Mouse (Mus musculus) neural tube, embryonic 13.5 days (tissue): ENCODE measurements around the gene Herpud1. TPM values are rescaled to one million over a fixed set of nuclear protein-coding genes. Genes with fewer than 3 reads are reported as not detected.

Source experiments
- ATAC-seq: fragments of 200-750 bp; cut with Nextera tagmentation; 2 replicates; pipeline ENCODE4 v1.8.0; 2017; ENCODE audit warnings: low read depth, mild to moderate bottlenecking, moderate TSS enrichment, moderate library complexity
- H3K27ac ChIP-seq: fragments of 300-500 bp; sonication (generic); replicated peaks from 2 replicates; pipeline ENCODE4 v1.5.1; 2015; ENCODE audit warnings: moderate library complexity, mild to moderate bottlenecking, inconsistent platforms
- H3K27me3 ChIP-seq: fragments of 300-500 bp; sonication (generic); 2 replicates; pipeline ENCODE4 v1.6.1; 2015; ENCODE audit warnings: mild to moderate bottlenecking, inconsistent platforms
- H3K36me3 ChIP-seq: fragments of 300-500 bp; sonication (generic); 2 replicates; pipeline ENCODE4 v1.6.1; 2015; ENCODE audit warnings: mild to moderate bottlenecking, inconsistent platforms
- H3K4me1 ChIP-seq: fragments of 300-500 bp; sonication (generic); replicated peaks from 2 replicates; pipeline ENCODE4 v1.6.1; 2015; ENCODE audit warnings: inconsistent platforms
- H3K4me2 ChIP-seq: fragments of 300-500 bp; sonication (generic); 2 replicates; pipeline ENCODE4 v1.6.1; 2015; ENCODE audit warnings: inconsistent platforms, mild to moderate bottlenecking, moderate library complexity
- H3K4me3 ChIP-seq: fragments of 300-500 bp; sonication (generic); 2 replicates; pipeline ENCODE4 v1.5.1; 2015; ENCODE audit warnings: mild to moderate bottlenecking, inconsistent platforms
- H3K9ac ChIP-seq: fragments of 300-500 bp; sonication (generic); 2 replicates; pipeline ENCODE4 v1.6.1; 2015; ENCODE audit warnings: moderate library complexity, mild to moderate bottlenecking, inconsistent platforms
- H3K9me3 ChIP-seq: fragments of 300-500 bp; sonication (generic); 2 replicates; pipeline ENCODE4 v1.6.1; 2016; ENCODE audit warnings: inconsistent platforms
- WGBS: fragments of 180-500 bp; shearing (Covaris S2); methylation state at CpG from one replicate; pipeline ENCODE4 v1.1.7; 2015; 5-methylcytosine and 5-hydroxymethylcytosine counted together
- polyA plus RNA-seq: library from polyadenylated mRNA; unstranded; fragments of >200 nt; fragmentation: Nextera tagmentation; extraction: Ambion mirVana; gene quantifications from 2 replicates; pipeline ENCODE4 v1.2.1, GENCODE M21; 2015

Gene Herpud1
- polyA plus RNA-seq, 1 experiment from 2014 or later: 63.3 TPM

- WGBS: 72% methylated on average over 11 of the region's 11 CpGs
- Histone ChIP-seq H3K27ac (no peak overlapping the region), H3K36me3 (no peaks in the 10 kb centered on the region), H3K9me3 (no peaks in the 10 kb centered on the region), H3K4me3 (no peak overlapping the region), H3K9ac (no peak overlapping the region), H3K27me3 (no peaks in the 10 kb centered on the region), H3K4me1 (no peaks in the 10 kb centered on the region), H3K4me2 (no peak overlapping the region)
- no peak for ATAC-seq
These were observed 8.5 kb upstream of the Herpud1 start for GRCm38 (mm10) chr8:94377714-94378205.

GRCm38 (mm10) chr8:94378763-94379415 lies 7.3 kb upstream of the Herpud1 start:
- H3K9me3 ChIP-seq: no peaks in the 10 kb centered on the region
- no peak for ATAC-seq
- no peaks in the 10 kb centered on the region for H3K27me3 ChIP-seq
- 89% methylated on average over 15 of the region's 15 CpGs for WGBS
- H3K4me1 ChIP-seq: no peaks in the 10 kb centered on the region
- H3K27ac ChIP-seq: no peak overlapping the region
- H3K4me3 ChIP-seq: no peak overlapping the region
- no peak overlapping the region for H3K4me2 ChIP-seq
- no peaks in the 10 kb centered on the region for H3K36me3 ChIP-seq
- H3K9ac ChIP-seq: no peak overlapping the region

- 87% methylated on average over 9 of the region's 9 CpGs for WGBS
- no peaks in the 10 kb centered on the region for H3K27me3 ChIP-seq
- no peaks in the 10 kb centered on the region for H3K36me3 ChIP-seq
- no peaks in the 10 kb centered on the region for H3K9me3 ChIP-seq
- H3K4me1 ChIP-seq: no peaks in the 10 kb centered on the region
- H3K4me2 ChIP-seq: no peak overlapping the region
- H3K4me3 ChIP-seq: no peak overlapping the region
- H3K27ac ChIP-seq: no peak overlapping the region
- no peak overlapping the region for H3K9ac ChIP-seq
- ATAC-seq: no peak
These were observed 6.6 kb upstream of the Herpud1 start for GRCm38 (mm10) chr8:94379686-94380085.

- WGBS: 88% methylated on average over 7 of the region's 7 CpGs
- H3K4me2 ChIP-seq: no peak overlapping the region
- H3K27ac ChIP-seq: no peak overlapping the region
- H3K4me1 ChIP-seq: peaks cover 24% of the 10 kb centered on the region
- no peak overlapping the region for H3K4me3 ChIP-seq
- no peak overlapping the region for H3K9ac ChIP-seq
- no peak for ATAC-seq
- H3K36me3 ChIP-seq: peaks cover under 1% of the 10 kb centered on the region; the same call in 1 of the 2 replicates
- no peaks in the 10 kb centered on the region for H3K9me3 ChIP-seq
- H3K27me3 ChIP-seq: no peaks in the 10 kb centered on the region
These were observed 2.1 kb upstream of the Herpud1 start for GRCm38 (mm10) chr8:94384166-94384565.

- H3K27ac ChIP-seq: peak overlapping the region; percentile 95
- peaks cover 24% of the 10 kb centered on the region for H3K4me1 ChIP-seq
- peak overlapping the region; percentile 75 for H3K4me3 ChIP-seq
- H3K27me3 ChIP-seq: no peaks in the 10 kb centered on the region
- peak; percentile 32 for ATAC-seq
- no peaks in the 10 kb centered on the region for H3K9me3 ChIP-seq
- H3K4me2 ChIP-seq: peak overlapping the region; percentile 92
- 24% methylated on average over 20 of the region's 20 CpGs for WGBS
- H3K9ac ChIP-seq: peak overlapping the region; percentile 90
- peaks cover 14% of the 10 kb centered on the region for H3K36me3 ChIP-seq
These were observed 578 bp upstream of the Herpud1 start for GRCm38 (mm10) chr8:94385506-94386213.

GRCm38 (mm10) chr8:94387027-94387684 lies 918 bp downstream of the Herpud1 start:
- Histone ChIP-seq H3K4me1 (peaks cover 24% of the 10 kb centered on the region), H3K27me3 (no peaks in the 10 kb centered on the region), H3K9me3 (no peaks in the 10 kb centered on the region), H3K9ac (peak overlapping the region; percentile 90), H3K27ac (peak overlapping the region; percentile 95), H3K4me3 (peak overlapping the region; percentile 75), H3K4me2 (peak overlapping the region; percentile 92), H3K36me3 (peaks cover 29% of the 10 kb centered on the region)
- ATAC-seq: peak; percentile 28; the same call in 1 of the 2 replicates
- 0% methylated on average over 25 of the region's 25 CpGs for WGBS

GRCm38 (mm10) chr8:94387785-94388184 lies 1.5 kb downstream of the Herpud1 start:
- Histone ChIP-seq H3K9ac (peak overlapping the region; percentile 90), H3K4me1 (peaks cover 24% of the 10 kb centered on the region), H3K4me2 (peak overlapping the region; percentile 92), H3K4me3 (peak overlapping the region; percentile 75), H3K36me3 (peaks cover 36% of the 10 kb centered on the region), H3K27me3 (no peaks in the 10 kb centered on the region), H3K9me3 (no peaks in the 10 kb centered on the region), H3K27ac (no peak overlapping the region)
- WGBS: 41% methylated on average over 6 of the region's 6 CpGs
- no peak for ATAC-seq

GRCm38 (mm10) chr8:94389531-94389930 lies 3.3 kb downstream of the Herpud1 start:
- no peak overlapping the region for H3K4me2 ChIP-seq
- ATAC-seq: no peak
- peaks cover 24% of the 10 kb centered on the region for H3K4me1 ChIP-seq
- H3K9me3 ChIP-seq: no peaks in the 10 kb centered on the region
- no peaks in the 10 kb centered on the region for H3K27me3 ChIP-seq
- WGBS: 85% methylated on average over 6 of the region's 6 CpGs
- no peak overlapping the region for H3K27ac ChIP-seq
- peaks cover 52% of the 10 kb centered on the region for H3K36me3 ChIP-seq
- no peak overlapping the region for H3K9ac ChIP-seq
- no peak overlapping the region for H3K4me3 ChIP-seq

- no peak overlapping the region for H3K4me3 ChIP-seq
- 93% methylated on average over 6 of the region's 6 CpGs for WGBS
- no peak for ATAC-seq
- no peak overlapping the region for H3K27ac ChIP-seq
- no peaks in the 10 kb centered on the region for H3K9me3 ChIP-seq
- peaks cover 22% of the 10 kb centered on the region for H3K4me1 ChIP-seq
- H3K36me3 ChIP-seq: peaks cover 61% of the 10 kb centered on the region
- H3K4me2 ChIP-seq: no peak overlapping the region
- H3K9ac ChIP-seq: no peak overlapping the region
- no peaks in the 10 kb centered on the region for H3K27me3 ChIP-seq
These were observed 4.2 kb downstream of the Herpud1 start for GRCm38 (mm10) chr8:94390429-94390828.

GRCm38 (mm10) chr8:94390910-94391309 lies 4.7 kb downstream of the Herpud1 start:
- WGBS: 96% methylated on average over 8 of the region's 8 CpGs
- Histone ChIP-seq H3K4me1 (peaks cover 17% of the 10 kb centered on the region), H3K27ac (no peak overlapping the region), H3K4me3 (no peak overlapping the region), H3K9ac (no peak overlapping the region), H3K4me2 (no peak overlapping the region), H3K9me3 (no peaks in the 10 kb centered on the region), H3K36me3 (peaks cover 65% of the 10 kb centered on the region), H3K27me3 (no peaks in the 10 kb centered on the region)
- ATAC-seq: no peak

- Histone ChIP-seq H3K4me1 (peaks cover 17% of the 10 kb centered on the region), H3K9ac (no peak overlapping the region), H3K27ac (no peak overlapping the region), H3K4me2 (no peak overlapping the region), H3K9me3 (no peaks in the 10 kb centered on the region), H3K27me3 (no peaks in the 10 kb centered on the region), H3K4me3 (no peak overlapping the region), H3K36me3 (peaks cover 76% of the 10 kb centered on the region)
- ATAC-seq: no peak
- 86% methylated on average over 12 of the region's 12 CpGs for WGBS
These were observed 5.9 kb downstream of the Herpud1 start for GRCm38 (mm10) chr8:94392147-94392546.

GRCm38 (mm10) chr8:94392648-94393047 lies 6.4 kb downstream of the Herpud1 start:
- no peak for ATAC-seq
- Histone ChIP-seq H3K9ac (no peak overlapping the region), H3K4me1 (peaks cover 12% of the 10 kb centered on the region), H3K36me3 (peaks cover 81% of the 10 kb centered on the region), H3K4me3 (no peak overlapping the region), H3K27me3 (no peaks in the 10 kb centered on the region), H3K27ac (no peak overlapping the region), H3K4me2 (no peak overlapping the region), H3K9me3 (no peaks in the 10 kb centered on the region)
- WGBS: 77% methylated on average over 6 of the region's 6 CpGs
